Mouse (Mus musculus) liver, embryonic 14.5 days (tissue): ENCODE results near the gene Mthfd1l. TPM values are rescaled to one million over a fixed set of nuclear protein-coding genes. Genes with fewer than 3 reads are reported as not detected.

Source experiments
- ATAC-seq: fragments of 200-750 bp; cut with Nextera tagmentation; 2 replicates; pipeline ENCODE4 v1.8.0; 2017; ENCODE audit warnings: moderate number of reproducible peaks, mild to moderate bottlenecking, moderate library complexity; ENCODE audit not compliant: insufficient read depth
- DNase-seq, 3 experiments: peaks; one replicate each; pipeline ENCODE4 v3.0.0-alpha.2; 2012 to 2013; ENCODE audit warnings: low read depth in 3 of 3, low spot score in 3 of 3
- H3K27ac ChIP-seq: fragments of 300-500 bp; sonication (generic); 2 replicates; pipeline ENCODE4 v1.5.1; 2014; ENCODE audit warnings: moderate library complexity, mild to moderate bottlenecking, control low read depth, inconsistent platforms
- H3K27me3 ChIP-seq: fragments of 300-500 bp; sonication (generic); 2 replicates; pipeline ENCODE4 v1.6.1; 2014; ENCODE audit warnings: mild to moderate bottlenecking, low read length, moderate library complexity; ENCODE audit not compliant: control insufficient read depth, insufficient read depth
- H3K36me3 ChIP-seq: fragments of 300-500 bp; sonication (generic); replicated peaks from 2 replicates; pipeline ENCODE4 v1.6.1; 2014; ENCODE audit warnings: low read depth; ENCODE audit not compliant: control insufficient read depth, insufficient read depth
- H3K4me1 ChIP-seq, 2 experiments: fragments of 200-500 bp in 1 of 2; fragments of 300-500 bp in 1 of 2; sonication (generic) in 1 of 2; replicated peaks; 2 replicates each; pipeline ENCODE4 v1.6.1; 2012 to 2014; ENCODE audit warnings: antibody characterized with exemption in 1 of 2, inconsistent platforms in 1 of 2, low read length in 1 of 2; ENCODE audit not compliant: control insufficient read depth in 2 of 2, insufficient read depth in 2 of 2
- H3K4me2 ChIP-seq: fragments of 300-500 bp; sonication (generic); 2 replicates; pipeline ENCODE4 v1.6.1; 2014; ENCODE audit warnings: low read depth, mild to moderate bottlenecking, control low read depth, moderate library complexity
- H3K4me3 ChIP-seq, 2 experiments: fragments of 200-500 bp in 1 of 2; fragments of 300-500 bp in 1 of 2; sonication (generic) in 1 of 2; 2 replicates each; pipeline ENCODE4 v1.5.1; 2012 to 2014; ENCODE audit warnings: low read depth in 2 of 2, low read length in 2 of 2, mild to moderate bottlenecking in 2 of 2, control low read depth in 1 of 2, inconsistent platforms in 1 of 2, moderate library complexity in 1 of 2; ENCODE audit not compliant: insufficient read depth in 1 of 2
- H3K9ac ChIP-seq: fragments of 300-500 bp; sonication (generic); replicated peaks from 2 replicates; pipeline ENCODE4 v1.6.1; 2014; ENCODE audit warnings: mild to moderate bottlenecking, control low read depth, moderate library complexity
- H3K9me3 ChIP-seq: fragments of 300-500 bp; sonication (generic); 2 replicates; pipeline ENCODE4 v1.6.1; 2016; ENCODE audit warnings: low read length, mixed read lengths; ENCODE audit not compliant: control insufficient read depth
- CTCF ChIP-seq: IDR thresholded peaks from 2 replicates; pipeline ENCODE4 v1.5.1; 2016; ENCODE audit warnings: antibody characterized with exemption, low read depth, control low read depth
- EP300 ChIP-seq: IDR thresholded peaks from 2 replicates; pipeline ENCODE4 v1.6.1; 2016; ENCODE audit warnings: antibody characterized with exemption, low read depth
- WGBS: fragments of 180-500 bp; shearing (Covaris S2); extraction: QIAGEN DNeasy Blood & Tissue Kit; methylation state at CpG from one replicate; pipeline ENCODE4 v1.1.7; 2014; ENCODE audit not compliant: insufficient replicate concordance; 5-methylcytosine and 5-hydroxymethylcytosine counted together
- polyA plus RNA-seq, 2 experiments: library from polyadenylated mRNA; depleted of rRNA in 1 of 2; stranded (reverse) in 1 of 2; unstranded in 1 of 2; fragments of >200 nt; fragmentation: Nextera tagmentation in 1 of 2; extraction: Ambion mirVana in 1 of 2; gene quantifications; 2 replicates each; pipeline versions ENCODE4 v1.2.1 to v1.2.3; 2012 to 2014

Gene Mthfd1l
- polyA plus RNA-seq (2012; rRNA removed) (11.9 and 18.5 TPM in 2 replicates), polyA plus RNA-seq (2014; fragmentation: Nextera tagmentation; extraction: Ambion mirVana) (19.2 and 21.4 TPM in 2 replicates)

GRCm38 (mm10) chr10:3972981-3973588, at the start of gene Mthfd1l:
Gene Mthfd1l (plus strand): TSS chr10:3973118.
- peak within 1 kb of the TSS; percentile 94 for H3K9ac ChIP-seq
- peak within 1 kb of the TSS; percentile 72 to 90 for H3K4me3 ChIP-seq
- H3K27me3 ChIP-seq: no peaks in the 10 kb centered on the region
- 0% methylated on average over 40 of the region's 40 CpGs for WGBS
- ATAC-seq: peak; percentile 77
- H3K36me3 ChIP-seq: no peaks in the 10 kb centered on the region; the same call in 1 of the 2 replicates
- H3K4me1 ChIP-seq: peaks cover 31 to 34% of the 10 kb centered on the region in 2 experiments
- no peaks in the 10 kb centered on the region for H3K9me3 ChIP-seq
- DNase-seq: peak; percentile 75 to 85 (median 81)
- peak within 1 kb of the TSS; percentile 90 for H3K27ac ChIP-seq
- TF ChIP-seq CTCF (peak; percentile 95), EP300 (no peak)
- peak within 1 kb of the TSS; percentile 99 for H3K4me2 ChIP-seq

GRCm38 (mm10) chr10:3928008-3928545, 44.8 kb upstream of the Mthfd1l start:
- Histone ChIP-seq H3K27me3 (no peaks in the 10 kb centered on the region), H3K4me2 (no peak overlapping the region), H3K9me3 (no peaks in the 10 kb centered on the region), H3K4me3 (no peak overlapping the region), H3K4me1 (no peaks in the 10 kb centered on the region), H3K9ac (no peak overlapping the region), H3K27ac (no peak overlapping the region), H3K36me3 (no peaks in the 10 kb centered on the region)
- TF ChIP-seq EP300: no peak
- TF ChIP-seq CTCF: no peak
- WGBS: 43% methylated on average over 4 of the region's 4 CpGs
- DNase-seq (no peak), ATAC-seq (no peak)

GRCm38 (mm10) chr10:3931831-3932230, 41.1 kb upstream of the Mthfd1l start:
- no peak for DNase-seq
- H3K9me3 ChIP-seq: no peaks in the 10 kb centered on the region
- no peak for TF ChIP-seq CTCF
- TF ChIP-seq EP300: no peak
- H3K4me3 ChIP-seq: no peak overlapping the region
- no peaks in the 10 kb centered on the region for H3K27me3 ChIP-seq
- no peaks in the 10 kb centered on the region for H3K36me3 ChIP-seq
- H3K4me1 ChIP-seq: no peaks in the 10 kb centered on the region
- no peak for ATAC-seq
- H3K9ac ChIP-seq: no peak overlapping the region
- no peak overlapping the region for H3K4me2 ChIP-seq
- no peak overlapping the region for H3K27ac ChIP-seq

GRCm38 (mm10) chr10:3933311-3933940, 39.5 kb upstream of the Mthfd1l start:
- H3K4me2 ChIP-seq: no peak overlapping the region
- H3K9ac ChIP-seq: no peak overlapping the region
- DNase-seq: no peak
- H3K27me3 ChIP-seq: no peaks in the 10 kb centered on the region
- H3K4me3 ChIP-seq: no peak overlapping the region
- TF ChIP-seq EP300: no peak
- no peak for TF ChIP-seq CTCF
- ATAC-seq: no peak
- H3K36me3 ChIP-seq: no peaks in the 10 kb centered on the region
- 59% methylated on average over 12 of the region's 12 CpGs for WGBS
- no peaks in the 10 kb centered on the region for H3K4me1 ChIP-seq
- no peaks in the 10 kb centered on the region for H3K9me3 ChIP-seq
- H3K27ac ChIP-seq: no peak overlapping the region

- H3K4me2 ChIP-seq: no peak overlapping the region
- no peak for TF ChIP-seq CTCF
- TF ChIP-seq EP300: no peak
- no peak overlapping the region for H3K9ac ChIP-seq
- no peaks in the 10 kb centered on the region for H3K36me3 ChIP-seq
- no peak overlapping the region for H3K27ac ChIP-seq
- ATAC-seq (no peak), DNase-seq (no peak)
- no peaks in the 10 kb centered on the region for H3K27me3 ChIP-seq
- no peaks in the 10 kb centered on the region for H3K4me1 ChIP-seq
- H3K4me3 ChIP-seq: no peak overlapping the region
- H3K9me3 ChIP-seq: no peaks in the 10 kb centered on the region
Observed at GRCm38 (mm10) chr10:3936864-3937263, 36.1 kb upstream of the Mthfd1l start.
